Mouse (Mus musculus): ENCODE data around the gene Mef2b.
A peak's percentile ranks its signal among the peaks of the same experiment; 100 is the strongest.

Mef2b gene

GRCm38 (mm10) chr8:70139026-70139857, at the start of gene Mef2b, which contains the start of the genes Rfxank and Borcs8:
Gene Mef2b (plus strand): TSS chr8:70139711.
Gene Rfxank (minus strand): TSS chr8:70139154.
Gene Borcs8 (plus strand): TSS chr8:70139499.
- DNase-seq (ENCODE audit: low spot score) = peak; percentile 97

GRCm38 (mm10) chr8:70092786-70093185, 46.7 kb upstream of the Mef2b start:
- no peak for DNase-seq (ENCODE audit: low spot score)

GRCm38 (mm10) chr8:70099276-70099675, 40.2 kb upstream of the Mef2b start:
- no peak for DNase-seq (ENCODE audit: low spot score)

GRCm38 (mm10) chr8:70100241-70100640, 39.3 kb upstream of the Mef2b start:
- DNase-seq (ENCODE audit: low spot score) = no peak

GRCm38 (mm10) chr8:70104506-70104905, 35.0 kb upstream of the Mef2b start:
- DNase-seq (ENCODE audit: low spot score) = no peak

- DNase-seq (ENCODE audit: low spot score) = no peak
Observed at GRCm38 (mm10) chr8:70104922-70105321, 34.6 kb upstream of the Mef2b start.

GRCm38 (mm10) chr8:70110451-70110850, 29.1 kb upstream of the Mef2b start:
- DNase-seq (ENCODE audit: low spot score) = no peak

- DNase-seq (ENCODE audit: low spot score) = no peak
Observed at GRCm38 (mm10) chr8:70111192-70111795, 28.2 kb upstream of the Mef2b start.

GRCm38 (mm10) chr8:70112401-70113016, 27.0 kb upstream of the Mef2b start:
- DNase-seq (ENCODE audit: low spot score) = no peak

GRCm38 (mm10) chr8:70114488-70114887, 25.0 kb upstream of the Mef2b start:
- DNase-seq (ENCODE audit: low spot score) = no peak

- DNase-seq (ENCODE audit: low spot score) = no peak
Observed at GRCm38 (mm10) chr8:70114892-70115291, 24.6 kb upstream of the Mef2b start.

GRCm38 (mm10) chr8:70117611-70118010, 21.9 kb upstream of the Mef2b start:
- no peak for DNase-seq (ENCODE audit: low spot score)

GRCm38 (mm10) chr8:70118726-70119700, 20.5 kb upstream of the Mef2b start:
- no peak for DNase-seq (ENCODE audit: low spot score)

GRCm38 (mm10) chr8:70120667-70121066, 18.8 kb upstream of the Mef2b start, which contains the start of gene Ncan:
Gene Ncan (minus strand): TSS chr8:70120873.
- DNase-seq (ENCODE audit: low spot score) = no peak

- DNase-seq (ENCODE audit: low spot score) = no peak
Observed at GRCm38 (mm10) chr8:70122863-70123262, 16.6 kb upstream of the Mef2b start.

- no peak for DNase-seq (ENCODE audit: low spot score)
Observed at GRCm38 (mm10) chr8:70124992-70125391, 14.5 kb upstream of the Mef2b start.

GRCm38 (mm10) chr8:70128435-70128834, 11.1 kb upstream of the Mef2b start:
- DNase-seq (ENCODE audit: low spot score) = no peak

- DNase-seq (ENCODE audit: low spot score) = peak; percentile 63
Observed at GRCm38 (mm10) chr8:70129309-70129952, 10.1 kb upstream of the Mef2b start.

- no peak for DNase-seq (ENCODE audit: low spot score)
Observed at GRCm38 (mm10) chr8:70130066-70130465, 9.4 kb upstream of the Mef2b start.

GRCm38 (mm10) chr8:70131166-70131883, 8.2 kb upstream of the Mef2b start, which contains the start of gene Nr2c2ap:
Gene Nr2c2ap (plus strand): TSS chr8:70131333.
- no peak for DNase-seq (ENCODE audit: low spot score)

Measured in layer of hippocampus, adult 9-10 months (tissue).